Comparison of ENCODE assay signal across 8 mouse cellular contexts in genomic region chr7:16946441-16947348, GRCm38 (mm10). TPM values are rescaled to one million over a fixed set of nuclear protein-coding genes. Genes with fewer than 3 reads are reported as not detected.
A peak's percentile ranks its signal among the peaks of the same experiment; 100 is the strongest.
DNase-seq lines count a peak whose midpoint lies in the region; ATAC-seq lines count a peak whose summit lies in the region.

No protein-coding gene starts in this region.

- no peaks in the 10 kb centered on the region for H3K9me3 ChIP-seq in liver, embryonic 11.5 days (ENCODE audit: control insufficient read depth, low read length)
- no peaks in the 10 kb centered on the region for H3K9me3 ChIP-seq in heart, embryonic 11.5 days (replicated peaks; ENCODE audit: control insufficient read depth, low read length)
- H3K9me3 ChIP-seq in limb, embryonic 12.5 days: no peaks in the 10 kb centered on the region

- H3K9ac ChIP-seq in liver, embryonic 11.5 days (ENCODE audit: low read depth, low read length): no peak overlapping the region
- H3K9ac ChIP-seq in heart, embryonic 11.5 days (ENCODE audit: low read depth, low read length): peak overlapping the region; percentile 58; the same call in 1 of the 2 replicates
- H3K9ac ChIP-seq in limb, embryonic 12.5 days (replicated peaks): peak overlapping the region; percentile 57

- H3K4me1 ChIP-seq in liver, embryonic 11.5 days (replicated peaks; ENCODE audit: control insufficient read depth, insufficient read depth, low read length): peaks cover 7% of the 10 kb centered on the region; the same call in 1 of the 2 replicates
- peaks cover 33% of the 10 kb centered on the region for H3K4me1 ChIP-seq in heart, embryonic 11.5 days (ENCODE audit: control insufficient read depth, insufficient read depth, low read length)
- H3K4me1 ChIP-seq in limb, embryonic 12.5 days (replicated peaks): peaks cover 51% of the 10 kb centered on the region

- H3K27me3 ChIP-seq in liver, embryonic 11.5 days (replicated peaks; ENCODE audit: control insufficient read depth, insufficient read depth, low read length): peaks cover 68% of the 10 kb centered on the region
- H3K27me3 ChIP-seq in heart, embryonic 11.5 days (ENCODE audit: control insufficient read depth, insufficient read depth, low read length): peaks cover 51% of the 10 kb centered on the region
- peaks cover 52% of the 10 kb centered on the region for H3K27me3 ChIP-seq in limb, embryonic 12.5 days

- WGBS in liver, embryonic 11.5 days: 3% methylated on average over 53 of the region's 53 CpGs
- 2% methylated on average over 53 of the region's 53 CpGs for WGBS in heart, embryonic 11.5 days (ENCODE audit: insufficient replicate concordance)
- whole genome bisulfite sequencing in limb, embryonic 12.5 days: 3% methylated on average over 53 of the region's 53 CpGs

- ATAC-seq in liver, embryonic 11.5 days (replicated peaks; ENCODE audit: low FRiP score): no peak
- ATAC-seq in heart, embryonic 11.5 days (replicated peaks; ENCODE audit: insufficient number of reproducible peaks, low FRiP score, low TSS enrichment): no peak
- no peak for ATAC-seq in limb, embryonic 12.5 days (ENCODE audit: insufficient number of reproducible peaks, insufficient read depth, low FRiP score, low TSS enrichment, low read depth)
- no peak for ATAC-seq in megakaryocyte progenitor cell, adult 5-6 weeks (replicated peaks; ENCODE audit: poor library complexity)

- DNase-seq in liver, embryonic 11.5 days (ENCODE audit: low spot score): no peak
- DNase-seq in liver: no peak
- DNase-seq in cerebellum, adult 9-10 months: peak; percentile 81
- DNase-seq in retina, postnatal 1 day: peak; percentile 66
- DNase-seq in spleen, postnatal 36 days (ENCODE audit: low spot score in 2 of 2): no peak

- H3K4me2 ChIP-seq in liver, embryonic 11.5 days: peak overlapping the region; percentile 52
- peak overlapping the region; percentile 69 for H3K4me2 ChIP-seq in heart, embryonic 11.5 days
- H3K4me2 ChIP-seq in limb, embryonic 12.5 days: peak overlapping the region; percentile 71

- H3K27ac ChIP-seq in liver, embryonic 11.5 days (ENCODE audit: low read depth, low read length): no peak overlapping the region
- H3K27ac ChIP-seq in heart, embryonic 11.5 days (ENCODE audit: low read depth, low read length): no peak overlapping the region
- peak overlapping the region; percentile 42; the same call in 1 of the 2 replicates for H3K27ac ChIP-seq in limb, embryonic 12.5 days

- H3K36me3 ChIP-seq in liver, embryonic 11.5 days (ENCODE audit: control insufficient read depth, insufficient read depth, low read length): no peaks in the 10 kb centered on the region
- no peaks in the 10 kb centered on the region for H3K36me3 ChIP-seq in heart, embryonic 11.5 days (ENCODE audit: control insufficient read depth, insufficient read depth, low read length)
- no peaks in the 10 kb centered on the region for H3K36me3 ChIP-seq in limb, embryonic 12.5 days

- peak overlapping the region; percentile 34 for H3K4me3 ChIP-seq in liver, embryonic 11.5 days (ENCODE audit: low read depth, low read length)
- peak overlapping the region; percentile 41 for H3K4me3 ChIP-seq in heart, embryonic 11.5 days (ENCODE audit: low read depth, low read length)
- peak overlapping the region; percentile 62 for H3K4me3 ChIP-seq in limb, embryonic 12.5 days (replicated peaks)

RNA-seq across cellular contexts. Expression of gene Pnmal2, which starts 2.2 kb away (rescaled TPM):
- polyA plus RNA-seq in liver, embryonic 11.5 days (2014; fragmentation: Nextera tagmentation; extraction: Ambion mirVana): 0.58 and 0.80 TPM in 2 replicates
- 1.5 and 2.0 TPM in 2 replicates for polyA plus RNA-seq in heart, embryonic 11.5 days (2014; fragmentation: Nextera tagmentation; extraction: Ambion mirVana)
- 16.6 and 16.9 TPM in 2 replicates for polyA plus RNA-seq in limb, embryonic 12.5 days (2016; fragmentation: Nextera tagmentation; extraction: Ambion mirVana)
- total RNA-seq in megakaryocyte progenitor cell, adult 5-6 weeks (2015): not detected in 2 replicates
- 0.20 TPM in 1 of 2 replicates, not detected in the other for total RNA-seq in megakaryocyte progenitor cell, adult 5-6 weeks (2017)

RNA-seq across cellular contexts. Expression of gene Pnmal1, which starts 12.8 kb away (rescaled TPM):
- polyA plus RNA-seq in liver, embryonic 11.5 days (2014; fragmentation: Nextera tagmentation; extraction: Ambion mirVana): 0.18 and 0.52 TPM in 2 replicates
- polyA plus RNA-seq in heart, embryonic 11.5 days (2014; fragmentation: Nextera tagmentation; extraction: Ambion mirVana): 0.18 and 0.46 TPM in 2 replicates
- 1.4 and 1.5 TPM in 2 replicates for polyA plus RNA-seq in limb, embryonic 12.5 days (2016; fragmentation: Nextera tagmentation; extraction: Ambion mirVana)
- total RNA-seq in megakaryocyte progenitor cell, adult 5-6 weeks (2015): not detected in 2 replicates
- total RNA-seq in megakaryocyte progenitor cell, adult 5-6 weeks (2017): not detected in 2 replicates

RNA-seq across cellular contexts. Expression of gene Calm3, which starts 22.8 kb away (rescaled TPM):
- 147 and 169 TPM in 2 replicates for polyA plus RNA-seq in liver, embryonic 11.5 days (2014; fragmentation: Nextera tagmentation; extraction: Ambion mirVana)
- 150 and 156 TPM in 2 replicates for polyA plus RNA-seq in heart, embryonic 11.5 days (2014; fragmentation: Nextera tagmentation; extraction: Ambion mirVana)
- polyA plus RNA-seq in limb, embryonic 12.5 days (2016; fragmentation: Nextera tagmentation; extraction: Ambion mirVana): 108 and 123 TPM in 2 replicates
- total RNA-seq in megakaryocyte progenitor cell, adult 5-6 weeks (2015): 125 and 150 TPM in 2 replicates
- 419 and 440 TPM in 2 replicates for total RNA-seq in megakaryocyte progenitor cell, adult 5-6 weeks (2017)

RNA-seq across cellular contexts. Expression of gene Gm42372, which starts 36.2 kb away (rescaled TPM):
- polyA plus RNA-seq in liver, embryonic 11.5 days (2014; fragmentation: Nextera tagmentation; extraction: Ambion mirVana): 0.15 and 0.16 TPM in 2 replicates
- polyA plus RNA-seq in heart, embryonic 11.5 days (2014; fragmentation: Nextera tagmentation; extraction: Ambion mirVana): 0.20 TPM in 2 replicates
- 0.26 and 0.32 TPM in 2 replicates for polyA plus RNA-seq in limb, embryonic 12.5 days (2016; fragmentation: Nextera tagmentation; extraction: Ambion mirVana)
- 0.67 TPM in 1 of 2 replicates, not detected in the other for total RNA-seq in megakaryocyte progenitor cell, adult 5-6 weeks (2015)
- 0.20 TPM in 1 of 2 replicates, not detected in the other for total RNA-seq in megakaryocyte progenitor cell, adult 5-6 weeks (2017)

RNA-seq across cellular contexts. Expression of gene Ptgir, which starts 40.4 kb away (rescaled TPM):
- 1.2 and 1.3 TPM in 2 replicates for polyA plus RNA-seq in liver, embryonic 11.5 days (2014; fragmentation: Nextera tagmentation; extraction: Ambion mirVana)
- 0.19 and 0.34 TPM in 2 replicates for polyA plus RNA-seq in heart, embryonic 11.5 days (2014; fragmentation: Nextera tagmentation; extraction: Ambion mirVana)
- 0.96 and 1.1 TPM in 2 replicates for polyA plus RNA-seq in limb, embryonic 12.5 days (2016; fragmentation: Nextera tagmentation; extraction: Ambion mirVana)
- total RNA-seq in megakaryocyte progenitor cell, adult 5-6 weeks (2015): 2.1 and 2.6 TPM in 2 replicates
- 1.8 and 4.0 TPM in 2 replicates for total RNA-seq in megakaryocyte progenitor cell, adult 5-6 weeks (2017)

Comparison
In these comparisons a context has a peak if more than half of its experiments do, and no peak if none do; other contexts are left out.
1. DNase-seq: peak in cerebellum, adult 9-10 months (single experiment) and retina, postnatal 1 day (single experiment); none in liver, embryonic 11.5 days (single experiment), liver (single experiment) and spleen, postnatal 36 days (0 of 2).
2. Peak in every context shown above with its lines, with median percentiles within 50 percentile points of each other: H3K4me2 ChIP-seq and H3K4me3 ChIP-seq.